Mouse (Mus musculus): ENCODE measurements at regions not wholly inside any gene's neighbourhood (a gene's known extent, or its start where the extent isn't known, plus 50 kb on each side); places are given as distances from the start of the nearest gene placed in this dataset.

DNA sequence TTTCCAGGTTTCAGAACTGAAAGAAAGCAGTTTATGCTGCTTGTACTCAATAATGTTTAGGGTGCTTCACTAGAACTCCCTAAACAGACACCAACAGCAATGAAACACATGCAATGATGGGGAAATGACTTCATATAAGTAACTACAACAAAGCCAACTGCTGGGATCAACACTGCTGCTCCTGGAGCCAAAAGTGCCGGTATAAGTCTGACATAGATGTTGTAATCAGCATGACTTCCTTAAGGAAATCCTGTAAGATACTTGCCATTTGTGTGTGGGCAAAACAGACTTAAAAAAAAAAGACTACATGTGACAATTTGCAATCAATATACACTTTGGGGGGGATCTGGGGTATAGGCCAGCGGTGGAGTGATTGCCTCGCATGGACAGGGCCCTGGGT lies 438.4 kb upstream of the A1bg start:
- no peak for TF ChIP-seq POLR2A (IDR thresholded peaks at IDR 0.05; ENCODE audit: extremely low read depth, insufficient read depth, low read length)
- TF ChIP-seq CTCF (IDR thresholded peaks at IDR 0.05; ENCODE audit: low read depth, low read length): no peak

Data from liver, adult 2 months (tissue).